Mouse (Mus musculus): ENCODE data around the gene Nrxn3. TPM values are rescaled to one million over a fixed set of nuclear protein-coding genes. Genes with fewer than 3 reads are reported as not detected.

Nrxn3 gene
- polyA plus RNA-seq, 1 experiment from 2014 or later: 0.78 TPM

DNA sequence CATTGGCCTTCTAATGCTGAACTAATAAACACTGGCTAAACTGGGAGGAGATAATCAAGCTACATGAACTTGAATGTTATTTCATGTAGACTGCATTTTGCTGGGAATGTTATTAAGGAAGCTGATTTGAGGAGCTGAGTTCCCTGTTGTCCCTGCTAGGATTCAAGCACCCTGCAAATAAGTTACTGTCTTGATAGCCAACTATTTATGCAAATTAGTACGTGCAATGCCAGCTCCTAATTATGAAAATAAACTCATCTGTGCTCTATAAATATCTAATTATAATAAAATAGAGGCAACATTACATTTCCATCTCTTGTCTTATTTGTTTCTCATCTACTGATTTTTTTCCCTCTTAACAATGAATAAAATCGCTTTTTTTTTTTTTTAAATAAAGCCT is 135.0 kb downstream of the Nrxn3 start:
- Histone ChIP-seq H3K4me2 (no peak overlapping the region), H3K27ac (no peak overlapping the region), H3K36me3 (no peaks in the 10 kb centered on the region), H3K9me3 (no peaks in the 10 kb centered on the region), H3K4me1 (replicated peaks) (no peaks in the 10 kb centered on the region; the same call in 1 of the 2 replicates), H3K9ac (replicated peaks) (no peak overlapping the region), H3K27me3 (no peaks in the 10 kb centered on the region), H3K4me3 (replicated peaks) (no peak overlapping the region)
- no peak for ATAC-seq (ENCODE audit: insufficient number of reproducible peaks, insufficient read depth, low FRiP score, low TSS enrichment, low read depth)
- WGBS: 87% methylated on average over 2 of the region's 2 CpGs

DNA sequence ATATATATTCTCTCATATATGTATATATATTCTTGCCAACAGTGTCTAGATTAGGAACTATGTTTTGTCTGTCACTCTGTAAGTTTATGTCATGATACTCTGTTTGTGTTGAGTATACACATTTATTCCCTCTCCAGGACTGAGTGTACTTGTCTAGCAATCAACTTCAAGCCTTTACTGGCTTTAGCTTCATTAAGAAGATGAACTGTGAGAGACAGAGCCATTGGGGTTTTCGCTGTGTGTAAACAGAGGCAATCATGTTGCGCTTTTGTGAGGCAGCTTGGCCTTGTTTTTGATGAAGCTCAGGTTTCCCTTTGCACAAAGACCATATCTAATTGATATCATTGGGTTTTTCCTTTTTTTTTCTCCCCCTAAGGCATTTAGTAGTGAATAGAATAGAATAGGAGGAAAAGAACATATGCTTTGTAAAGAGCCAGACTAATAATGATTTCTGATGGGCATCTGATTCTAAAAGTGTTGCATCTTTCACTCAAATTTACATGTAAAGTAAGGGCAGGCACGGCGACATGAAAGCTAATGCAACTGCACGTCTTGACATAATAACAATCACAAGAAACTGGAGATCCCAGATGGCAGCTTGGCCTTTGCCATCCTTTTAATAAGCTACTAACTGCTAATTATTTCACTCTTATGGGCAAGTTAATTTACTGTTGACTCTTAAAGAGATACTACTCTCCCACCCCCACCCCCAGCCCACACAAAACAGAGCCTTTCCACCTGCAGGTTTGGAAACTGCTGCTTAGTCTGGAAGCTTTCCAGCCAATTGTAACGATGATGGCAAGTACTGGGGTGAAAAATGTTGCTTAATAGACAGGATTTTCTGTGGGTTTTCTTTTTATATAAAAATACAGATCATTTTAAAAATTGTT is 137.0 kb downstream of the Nrxn3 start:
- H3K9me3 ChIP-seq: no peaks in the 10 kb centered on the region
- H3K36me3 ChIP-seq: no peaks in the 10 kb centered on the region
- H3K4me1 ChIP-seq (replicated peaks): no peaks in the 10 kb centered on the region; the same call in 1 of the 2 replicates
- H3K9ac ChIP-seq (replicated peaks): no peak overlapping the region
- H3K4me3 ChIP-seq (replicated peaks): no peak overlapping the region
- H3K4me2 ChIP-seq: no peak overlapping the region
- H3K27ac ChIP-seq: no peak overlapping the region
- ATAC-seq (ENCODE audit: insufficient number of reproducible peaks, insufficient read depth, low FRiP score, low TSS enrichment, low read depth): no peak
- WGBS: 49% methylated on average over 6 of the region's 6 CpGs
- H3K27me3 ChIP-seq: no peaks in the 10 kb centered on the region

DNA sequence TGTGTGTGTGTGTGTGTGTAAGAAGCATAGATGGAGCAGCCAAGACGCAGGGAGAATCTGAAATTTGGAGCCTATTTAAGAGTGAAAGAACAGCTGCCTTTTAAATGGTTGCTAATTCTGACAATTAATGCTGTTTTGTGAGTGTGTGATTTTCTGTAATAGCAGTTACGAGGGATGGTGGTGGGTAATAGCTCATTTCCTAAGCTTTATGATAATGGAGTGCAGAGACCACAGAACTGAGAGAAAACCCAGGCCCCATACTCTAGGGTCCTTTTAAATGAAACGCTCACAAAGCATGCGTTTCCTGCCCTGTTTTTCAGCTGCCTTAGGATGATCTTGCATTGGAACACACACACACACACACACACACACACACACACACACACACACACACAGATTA is 137.7 kb downstream of the Nrxn3 start:
- Histone ChIP-seq H3K4me3 (replicated peaks) (no peak overlapping the region), H3K9me3 (no peaks in the 10 kb centered on the region), H3K27me3 (no peaks in the 10 kb centered on the region), H3K4me2 (no peak overlapping the region), H3K36me3 (no peaks in the 10 kb centered on the region), H3K4me1 (replicated peaks) (no peaks in the 10 kb centered on the region; the same call in 1 of the 2 replicates), H3K27ac (no peak overlapping the region), H3K9ac (replicated peaks) (no peak overlapping the region)
- 31% methylated on average over 4 of the region's 4 CpGs for WGBS
- no peak; the same call in 1 of the 2 replicates for ATAC-seq (ENCODE audit: insufficient number of reproducible peaks, insufficient read depth, low FRiP score, low TSS enrichment, low read depth)

DNA sequence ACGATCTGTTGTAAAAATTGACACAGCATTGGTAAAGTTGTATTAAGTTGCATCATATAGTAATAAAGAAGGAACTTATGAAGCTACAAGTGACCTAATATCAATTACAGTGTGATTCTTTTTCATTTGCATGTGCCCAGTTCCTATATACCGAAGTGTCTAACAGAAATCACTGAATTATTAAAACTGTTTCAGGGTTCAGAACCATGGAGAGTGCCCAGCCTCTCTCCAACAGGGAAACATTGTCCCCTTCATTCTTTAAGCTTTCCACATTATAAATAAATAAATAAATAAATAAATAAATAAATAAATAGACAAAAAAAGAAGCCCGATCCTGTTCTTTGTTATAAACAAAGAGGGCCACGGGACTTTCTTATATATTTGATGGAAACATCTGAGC is 140.4 kb downstream of the Nrxn3 start:
- H3K27ac ChIP-seq: no peak overlapping the region
- WGBS: 77% methylated on average over 4 of the region's 4 CpGs
- H3K4me3 ChIP-seq (replicated peaks): no peak overlapping the region
- no peaks in the 10 kb centered on the region; the same call in 1 of the 2 replicates for H3K4me1 ChIP-seq (replicated peaks)
- no peak for ATAC-seq (ENCODE audit: insufficient number of reproducible peaks, insufficient read depth, low FRiP score, low TSS enrichment, low read depth)
- H3K9ac ChIP-seq (replicated peaks): no peak overlapping the region
- H3K9me3 ChIP-seq: no peaks in the 10 kb centered on the region
- no peak overlapping the region for H3K4me2 ChIP-seq
- no peaks in the 10 kb centered on the region for H3K27me3 ChIP-seq
- no peaks in the 10 kb centered on the region for H3K36me3 ChIP-seq

DNA sequence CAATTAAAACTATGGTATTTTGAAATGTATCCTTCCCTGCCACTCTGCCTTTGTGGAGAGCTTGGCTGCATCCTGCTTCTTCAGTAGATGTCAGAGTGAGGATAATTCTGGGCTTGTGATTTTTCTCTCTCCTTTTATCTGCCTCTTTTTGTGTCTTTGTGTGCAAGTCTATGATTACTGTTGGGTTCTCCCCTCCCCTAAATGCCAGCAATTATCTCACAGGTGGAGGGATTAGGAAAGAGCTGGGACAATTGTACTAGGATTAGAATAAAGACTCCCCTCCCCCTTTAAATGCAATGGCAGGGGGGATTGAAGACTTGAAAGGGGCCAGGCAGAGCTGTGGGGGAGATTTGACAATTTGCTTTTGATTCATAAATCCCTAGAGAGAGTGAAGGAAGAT is 145.6 kb downstream of the Nrxn3 start:
- H3K9me3 ChIP-seq: no peaks in the 10 kb centered on the region
- no peaks in the 10 kb centered on the region for H3K4me1 ChIP-seq (replicated peaks)

DNA sequence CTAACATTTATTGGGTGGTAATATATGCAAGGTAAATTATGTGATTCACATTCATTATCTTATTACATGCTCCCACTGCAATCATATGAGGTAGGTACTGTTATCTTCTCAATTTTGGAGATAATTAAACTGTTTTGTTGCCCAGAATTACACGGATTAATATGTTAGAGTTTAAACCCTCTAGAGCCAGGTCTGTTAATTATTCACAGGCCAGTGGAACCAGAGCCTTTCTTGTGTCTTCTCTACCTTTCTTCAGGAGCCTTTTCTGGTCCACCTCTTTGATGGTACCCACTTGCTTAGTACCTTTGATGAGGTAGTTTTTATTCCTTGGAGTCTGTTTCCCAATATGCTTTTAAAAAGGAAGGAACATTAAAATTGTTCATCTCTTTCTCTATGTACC is 174.7 kb downstream of the Nrxn3 start:
- H3K36me3 ChIP-seq: no peaks in the 10 kb centered on the region
- H3K4me2 ChIP-seq: no peak overlapping the region
- H3K4me3 ChIP-seq (replicated peaks): no peak overlapping the region
- H3K27ac ChIP-seq: no peak overlapping the region
- H3K27me3 ChIP-seq: no peaks in the 10 kb centered on the region
- ATAC-seq (ENCODE audit: insufficient number of reproducible peaks, insufficient read depth, low FRiP score, low TSS enrichment, low read depth): no peak
- no peak overlapping the region for H3K9ac ChIP-seq (replicated peaks)
- H3K4me1 ChIP-seq (replicated peaks): peaks cover 6% of the 10 kb centered on the region; the same call in 1 of the 2 replicates
- WGBS: 62% methylated on average over 1 of the region's 1 CpGs
- H3K9me3 ChIP-seq: no peaks in the 10 kb centered on the region

More for the DNA sequence above, 145.6 kb downstream of the Nrxn3 start:
- H3K9ac ChIP-seq (replicated peaks): no peak overlapping the region
- no peak for ATAC-seq (ENCODE audit: insufficient number of reproducible peaks, insufficient read depth, low FRiP score, low TSS enrichment, low read depth)
- no peak overlapping the region for H3K27ac ChIP-seq
- no peaks in the 10 kb centered on the region for H3K36me3 ChIP-seq
- no peaks in the 10 kb centered on the region for H3K27me3 ChIP-seq
- H3K4me3 ChIP-seq (replicated peaks): no peak overlapping the region
- no peak overlapping the region for H3K4me2 ChIP-seq

DNA sequence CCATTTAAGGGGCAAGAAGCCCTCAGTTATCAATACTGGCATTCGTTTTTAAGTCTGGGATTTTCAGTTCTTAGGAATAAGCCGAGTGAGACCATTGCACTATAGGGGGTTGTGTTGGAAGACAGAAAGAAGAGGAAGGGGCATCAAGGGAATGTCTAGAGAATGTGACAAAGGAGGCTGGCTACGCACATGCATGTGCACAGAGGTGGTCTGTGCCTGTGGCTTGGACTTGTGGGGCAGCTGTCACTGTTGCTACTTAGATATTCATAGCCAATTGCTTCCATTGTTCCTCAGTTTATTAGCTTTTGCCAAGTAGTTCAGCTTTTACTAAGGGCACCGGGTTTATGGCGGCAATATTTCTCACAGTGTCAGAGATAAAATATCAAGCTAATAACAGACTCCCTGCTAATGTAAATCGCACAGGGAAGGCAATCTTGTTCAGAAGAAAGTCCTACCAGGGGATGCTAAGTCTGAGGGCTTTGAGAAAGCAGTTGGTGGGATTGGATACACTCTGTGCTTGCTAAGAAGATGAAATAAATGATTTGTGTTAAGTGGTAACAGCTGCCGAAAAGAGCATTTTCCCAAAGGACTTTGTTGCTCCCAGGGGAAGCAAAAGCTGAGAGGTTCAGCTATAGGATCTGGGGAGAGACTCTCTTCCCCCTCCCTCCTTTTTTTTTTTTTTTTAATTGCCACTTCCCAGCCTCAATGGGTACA is 177.5 kb downstream of the Nrxn3 start:
- no peak for ATAC-seq (ENCODE audit: insufficient number of reproducible peaks, insufficient read depth, low FRiP score, low TSS enrichment, low read depth)
- H3K4me2 ChIP-seq: no peak overlapping the region
- H3K27ac ChIP-seq: no peak overlapping the region
- H3K4me3 ChIP-seq (replicated peaks): no peak overlapping the region
- no peak overlapping the region for H3K9ac ChIP-seq (replicated peaks)
- H3K36me3 ChIP-seq: no peaks in the 10 kb centered on the region
- H3K27me3 ChIP-seq: no peaks in the 10 kb centered on the region
- WGBS: 43% methylated on average over 7 of the region's 7 CpGs
- H3K9me3 ChIP-seq: no peaks in the 10 kb centered on the region
- H3K4me1 ChIP-seq (replicated peaks): peaks cover 6% of the 10 kb centered on the region; the same call in 1 of the 2 replicates

DNA sequence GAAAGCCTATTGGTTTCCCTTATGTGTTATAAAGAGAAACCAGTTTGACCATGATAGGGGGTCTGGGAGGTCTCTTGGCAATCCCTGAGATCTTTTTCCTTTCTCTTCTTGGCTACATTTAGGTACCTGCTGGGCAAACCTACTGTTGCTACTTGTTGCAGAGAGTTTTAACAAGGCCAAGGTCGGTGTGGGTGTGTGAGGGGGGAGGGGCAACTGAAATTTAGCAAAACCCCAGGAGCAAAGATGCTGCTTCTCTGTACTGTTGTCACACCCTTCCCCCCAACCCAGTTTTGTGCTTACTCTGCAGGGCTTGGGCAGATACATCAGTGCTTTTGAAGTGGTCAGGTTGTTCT is 178.0 kb downstream of the Nrxn3 start:
- Histone ChIP-seq H3K4me1 (replicated peaks) (peaks cover 6% of the 10 kb centered on the region; the same call in 1 of the 2 replicates), H3K9ac (replicated peaks) (no peak overlapping the region), H3K4me3 (replicated peaks) (no peak overlapping the region), H3K9me3 (no peaks in the 10 kb centered on the region), H3K27me3 (no peaks in the 10 kb centered on the region), H3K36me3 (no peaks in the 10 kb centered on the region), H3K27ac (no peak overlapping the region), H3K4me2 (no peak overlapping the region)
- 0% methylated on average over 1 of the region's 1 CpGs for WGBS
- no peak for ATAC-seq (ENCODE audit: insufficient number of reproducible peaks, insufficient read depth, low FRiP score, low TSS enrichment, low read depth)

DNA sequence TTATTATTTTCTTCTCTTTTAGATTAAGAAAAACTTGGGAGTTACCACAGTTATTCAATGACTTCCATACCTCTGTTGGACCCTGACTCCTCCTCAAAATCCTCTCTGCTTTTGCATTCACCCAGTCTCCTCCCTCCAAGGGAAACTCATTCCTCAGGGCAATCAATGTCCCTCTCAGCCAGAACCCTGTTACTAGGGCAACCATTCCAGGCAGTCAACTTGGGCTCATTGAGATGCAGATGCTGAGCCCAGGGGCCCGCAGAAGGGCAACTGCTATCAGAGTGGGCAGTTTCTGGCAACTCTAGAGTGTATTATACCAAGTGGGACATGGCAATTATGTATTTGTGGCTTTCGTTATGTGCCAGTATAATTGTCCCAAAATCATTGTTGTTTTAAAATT is 188.1 kb downstream of the Nrxn3 start:
- Histone ChIP-seq H3K36me3 (no peaks in the 10 kb centered on the region), H3K4me3 (replicated peaks) (no peak overlapping the region)
- 37% methylated on average over 2 of the region's 2 CpGs for WGBS

DNA sequence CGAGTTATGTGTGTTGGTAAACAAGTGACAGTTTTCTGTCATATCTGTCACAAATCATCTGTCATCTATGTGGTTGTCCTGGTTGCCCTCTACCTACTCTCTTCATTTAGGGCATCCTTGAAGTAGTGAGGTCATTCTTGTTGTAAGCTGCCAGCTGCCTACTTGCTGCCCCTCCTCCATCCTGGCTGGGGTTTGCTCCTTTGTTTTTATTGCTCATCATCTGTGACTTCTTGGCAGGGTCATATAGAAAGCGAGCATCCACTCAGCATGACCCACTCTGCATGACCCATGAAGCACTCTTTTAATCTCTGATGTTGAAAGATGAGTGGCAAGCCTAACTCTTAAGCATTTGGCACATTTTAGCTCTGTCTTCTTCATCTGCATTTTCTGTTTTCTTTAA is 194.1 kb downstream of the Nrxn3 start:
- Histone ChIP-seq H3K9me3 (no peaks in the 10 kb centered on the region), H3K4me3 (replicated peaks) (no peak overlapping the region), H3K9ac (replicated peaks) (no peak overlapping the region), H3K36me3 (no peaks in the 10 kb centered on the region), H3K4me2 (no peak overlapping the region), H3K4me1 (replicated peaks) (no peaks in the 10 kb centered on the region), H3K27ac (no peak overlapping the region), H3K27me3 (no peaks in the 10 kb centered on the region)
- ATAC-seq (ENCODE audit: insufficient number of reproducible peaks, insufficient read depth, low FRiP score, low TSS enrichment, low read depth): no peak
- 61% methylated on average over 2 of the region's 2 CpGs for WGBS

More for the DNA sequence above, 188.1 kb downstream of the Nrxn3 start:
- no peak for ATAC-seq (ENCODE audit: insufficient number of reproducible peaks, insufficient read depth, low FRiP score, low TSS enrichment, low read depth)
- Histone ChIP-seq H3K9me3 (no peaks in the 10 kb centered on the region), H3K4me2 (no peak overlapping the region), H3K27me3 (no peaks in the 10 kb centered on the region), H3K27ac (no peak overlapping the region), H3K4me1 (replicated peaks) (no peaks in the 10 kb centered on the region), H3K9ac (replicated peaks) (no peak overlapping the region)

DNA sequence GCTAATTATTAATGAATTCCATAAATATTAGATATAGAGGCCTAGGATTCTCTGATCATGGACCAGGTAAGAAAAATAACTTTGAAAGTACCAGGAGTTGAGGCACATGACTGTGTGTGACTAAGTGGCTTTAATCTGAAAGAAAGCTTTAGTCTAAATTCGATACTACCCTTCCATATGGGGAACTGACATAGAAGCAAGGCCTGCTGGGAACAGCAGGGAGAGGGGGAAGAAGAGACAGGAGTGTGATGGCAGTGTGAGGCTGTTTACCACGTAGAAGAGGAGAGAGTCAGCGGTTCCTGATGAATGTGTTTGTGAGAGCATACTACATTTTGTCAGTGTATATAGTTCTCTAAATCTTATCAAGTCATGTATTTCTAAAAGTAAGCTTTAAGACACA is 202.2 kb downstream of the Nrxn3 start:
- Histone ChIP-seq H3K9ac (replicated peaks) (no peak overlapping the region), H3K4me1 (replicated peaks) (no peaks in the 10 kb centered on the region), H3K27me3 (no peaks in the 10 kb centered on the region), H3K36me3 (no peaks in the 10 kb centered on the region), H3K4me3 (replicated peaks) (no peak overlapping the region), H3K27ac (no peak overlapping the region), H3K9me3 (no peaks in the 10 kb centered on the region), H3K4me2 (no peak overlapping the region)
- 65% methylated on average over 3 of the region's 3 CpGs for WGBS
- ATAC-seq (ENCODE audit: insufficient number of reproducible peaks, insufficient read depth, low FRiP score, low TSS enrichment, low read depth): no peak
